Mouse (Mus musculus): ENCODE data around the gene Dpagt1.
A peak's percentile ranks its signal among the peaks of the same experiment; 100 is the strongest.
"Not testable (repeated sequence)": the region's sequence is repeated elsewhere in the genome, so short reads cannot be mapped to it uniquely, and the experiment has no call there.

Gene Dpagt1

GRCm38 (mm10) chr9:44325768-44326370 lies at the start of gene Dpagt1:
Gene Dpagt1 (plus strand): TSS chr9:44326019.
- DNase-seq (ENCODE audit: low spot score), result no peak

- DNase-seq (ENCODE audit: low spot score), result no peak
Measured at GRCm38 (mm10) chr9:44283183-44283582, 42.6 kb upstream of the Dpagt1 start.

- peak; percentile 56 for DNase-seq (ENCODE audit: low spot score)
Measured at GRCm38 (mm10) chr9:44286256-44286850, 39.5 kb upstream of the Dpagt1 start.

- peak; percentile 33 for DNase-seq (ENCODE audit: low spot score)
Measured at GRCm38 (mm10) chr9:44287003-44287400, 38.8 kb upstream of the Dpagt1 start.

- DNase-seq (ENCODE audit: low spot score), result peak; percentile 28
Measured at GRCm38 (mm10) chr9:44287401-44288075, 38.3 kb upstream of the Dpagt1 start.

- peak; percentile 67 for DNase-seq (ENCODE audit: low spot score)
Measured at GRCm38 (mm10) chr9:44288076-44288958, 37.5 kb upstream of the Dpagt1 start, which contains the start of gene Abcg4. Gene Abcg4 (minus strand): TSS chr9:44288615.

GRCm38 (mm10) chr9:44288959-44289291 lies 36.9 kb upstream of the Dpagt1 start:
- DNase-seq (ENCODE audit: low spot score), result no peak

- DNase-seq (ENCODE audit: low spot score), result peak; percentile 37
Measured at GRCm38 (mm10) chr9:44292490-44292889, 33.3 kb upstream of the Dpagt1 start.

- DNase-seq (ENCODE audit: low spot score), result not testable (repeated sequence)
Measured at GRCm38 (mm10) chr9:44300001-44300400, 25.8 kb upstream of the Dpagt1 start.

- peak; percentile 96 for DNase-seq (ENCODE audit: low spot score)
Measured at GRCm38 (mm10) chr9:44305466-44306079, 20.2 kb upstream of the Dpagt1 start, which contains the start of gene Hinfp. Gene Hinfp (minus strand): TSS chr9:44305671.

- no peak for DNase-seq (ENCODE audit: low spot score)
Measured at GRCm38 (mm10) chr9:44306532-44306931, 19.3 kb upstream of the Dpagt1 start.

- no peak for DNase-seq (ENCODE audit: low spot score)
Measured at GRCm38 (mm10) chr9:44307248-44307647, 18.6 kb upstream of the Dpagt1 start.

- no peak for DNase-seq (ENCODE audit: low spot score)
Measured at GRCm38 (mm10) chr9:44309756-44310155, 16.1 kb upstream of the Dpagt1 start.

GRCm38 (mm10) chr9:44310750-44311135 lies 15.1 kb upstream of the Dpagt1 start:
- no peak for DNase-seq (ENCODE audit: low spot score)

GRCm38 (mm10) chr9:44311136-44312134 lies 14.4 kb upstream of the Dpagt1 start:
- DNase-seq (ENCODE audit: low spot score), result no peak

GRCm38 (mm10) chr9:44313476-44314256 lies 12.2 kb upstream of the Dpagt1 start:
- DNase-seq (ENCODE audit: low spot score), result no peak

GRCm38 (mm10) chr9:44314257-44314547 lies 11.6 kb upstream of the Dpagt1 start:
- DNase-seq (ENCODE audit: low spot score), result no peak

GRCm38 (mm10) chr9:44314910-44315309 lies 10.9 kb upstream of the Dpagt1 start:
- no peak for DNase-seq (ENCODE audit: low spot score)

- no peak for DNase-seq (ENCODE audit: low spot score)
Measured at GRCm38 (mm10) chr9:44317452-44317851, 8.4 kb upstream of the Dpagt1 start.
